Mouse (Mus musculus): ENCODE measurements around the gene Mark1. TPM values are rescaled to one million over a fixed set of nuclear protein-coding genes. Genes with fewer than 3 reads are reported as not detected.

Gene Mark1
- 1.9 and 2.1 TPM in 2 replicates for polyA plus RNA-seq (2015; fragmentation: Nextera tagmentation; extraction: Ambion mirVana)

DNA sequence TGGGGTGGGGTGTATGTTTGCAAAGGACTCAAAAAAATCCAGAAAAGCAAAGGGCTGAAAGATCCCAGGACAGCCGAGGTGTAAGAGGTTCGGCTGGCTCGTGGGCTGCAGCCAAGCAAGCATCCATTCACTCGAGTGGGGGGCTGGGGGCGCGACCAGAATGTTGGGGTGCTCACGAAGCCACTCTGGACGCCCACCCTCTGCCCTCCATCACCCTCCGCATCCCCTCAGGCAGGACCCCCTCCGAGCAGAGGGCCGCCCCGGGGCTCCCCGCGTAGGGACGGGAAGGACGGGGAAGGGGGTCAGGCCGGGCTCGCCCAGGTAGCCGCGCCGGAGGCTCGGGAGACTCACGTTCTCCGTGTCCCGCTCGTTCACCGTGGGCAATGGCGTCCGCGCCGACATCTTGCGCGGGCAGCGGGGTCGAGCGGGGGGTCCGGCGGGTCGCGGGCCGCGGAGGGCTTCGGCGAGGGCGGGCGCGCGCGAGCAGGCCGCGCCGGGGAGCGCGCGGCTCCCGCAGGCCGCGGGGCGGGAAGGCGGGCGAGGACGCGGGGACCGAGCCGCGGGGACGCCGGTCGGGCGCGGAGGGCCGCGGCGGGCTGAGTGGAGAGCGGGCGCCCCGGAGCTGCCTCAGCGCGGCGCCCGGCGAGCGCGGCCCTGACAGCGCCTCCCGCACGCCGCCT is at the start of gene Mark1:
Gene Mark1, minus strand, starts transcription at position 500 of the 680 bp plus-strand sequence.
- Histone ChIP-seq H3K27ac (peak within 1 kb of the TSS; percentile 31), H3K4me1 (replicated peaks) (peaks cover 24% of the 10 kb centered on the region), H3K4me2 (peak within 1 kb of the TSS; percentile 83), H3K36me3 (no peaks in the 10 kb centered on the region), H3K9ac (peak within 1 kb of the TSS; percentile 76), H3K9me3 (replicated peaks) (no peaks in the 10 kb centered on the region), H3K27me3 (peaks cover 9% of the 10 kb centered on the region; the same call in 1 of the 2 replicates), H3K4me3 (peak within 1 kb of the TSS; percentile 77)
- 1% methylated on average over 76 of the region's 88 CpGs for WGBS
- 0 out of 2 replicates have a peak, but pooled peaks have one; percentile 26 for ATAC-seq (replicated peaks; ENCODE audit: insufficient number of reproducible peaks, insufficient read depth, low FRiP score, low read depth)

DNA sequence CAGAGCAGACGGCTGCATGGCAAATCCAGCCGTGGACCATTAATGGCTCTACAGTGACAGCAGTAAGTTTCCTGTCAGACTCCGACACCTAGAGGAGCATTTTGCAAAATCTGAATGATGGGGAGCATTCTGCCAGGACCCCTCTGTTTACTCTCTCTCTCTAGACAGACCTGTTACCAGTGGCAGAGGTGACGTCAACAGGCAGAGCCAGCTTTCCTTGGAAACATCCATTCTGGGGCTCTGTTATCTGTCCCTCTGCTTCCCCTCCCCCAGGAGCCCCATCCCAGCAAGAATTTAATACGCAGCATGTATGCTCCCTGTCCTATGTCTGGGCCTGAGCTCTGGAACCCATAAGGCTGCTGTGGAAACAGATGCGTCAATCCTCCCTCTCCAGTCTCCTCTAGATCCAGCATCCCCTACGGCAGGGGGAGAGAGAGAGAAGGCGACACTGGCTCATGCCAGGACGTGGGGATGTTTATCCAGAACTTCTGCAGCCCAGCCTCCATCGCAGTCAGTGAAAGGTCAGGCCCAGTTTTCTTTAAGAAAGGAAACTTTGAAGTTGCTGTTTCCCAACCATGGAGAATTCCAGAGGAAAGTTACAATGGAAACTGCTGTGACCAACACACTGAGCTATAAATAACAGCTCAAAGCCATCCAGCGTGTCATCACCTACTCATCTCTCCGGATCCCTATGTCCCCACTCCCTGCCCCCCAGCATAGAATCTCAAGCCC is 48.3 kb upstream of the Mark1 start:
- no peaks in the 10 kb centered on the region for H3K9me3 ChIP-seq (replicated peaks)
- peak overlapping the region; percentile 67 for H3K27ac ChIP-seq
- no peaks in the 10 kb centered on the region for H3K36me3 ChIP-seq
- H3K4me1 ChIP-seq (replicated peaks) = peaks cover 13% of the 10 kb centered on the region
- WGBS = 21% methylated on average over 12 of the region's 12 CpGs
- ATAC-seq (replicated peaks; ENCODE audit: insufficient number of reproducible peaks, insufficient read depth, low FRiP score, low read depth) = peak; percentile 60; the same call in 1 of the 2 replicates
- H3K9ac ChIP-seq = no peak overlapping the region
- H3K27me3 ChIP-seq = no peaks in the 10 kb centered on the region
- no peak overlapping the region for H3K4me3 ChIP-seq
- peak overlapping the region; percentile 33 for H3K4me2 ChIP-seq

DNA sequence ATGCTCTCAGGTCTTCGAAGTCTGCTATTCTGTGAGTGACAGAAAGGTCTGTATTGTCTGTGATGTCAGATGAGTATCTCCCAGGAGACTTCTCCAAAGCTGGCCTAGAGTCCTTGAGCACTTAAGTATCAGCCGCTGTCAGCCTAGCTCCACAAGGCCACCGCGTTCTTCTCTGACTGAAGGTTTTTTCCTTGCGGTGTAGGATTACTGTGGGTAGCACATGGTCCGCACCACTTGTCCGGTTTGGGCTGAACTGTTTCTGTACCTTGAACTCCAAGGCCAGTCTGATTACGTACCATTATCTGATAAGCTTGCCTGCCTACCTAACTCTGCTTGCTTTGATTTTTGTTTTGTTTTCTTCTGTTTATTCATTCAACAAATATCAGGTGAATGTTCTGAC is 47.1 kb upstream of the Mark1 start:
- Histone ChIP-seq H3K36me3 (no peaks in the 10 kb centered on the region), H3K4me1 (replicated peaks) (peaks cover 13% of the 10 kb centered on the region), H3K4me3 (no peak overlapping the region), H3K27me3 (no peaks in the 10 kb centered on the region), H3K9me3 (replicated peaks) (no peaks in the 10 kb centered on the region), H3K9ac (no peak overlapping the region), H3K4me2 (no peak overlapping the region), H3K27ac (no peak overlapping the region)
- WGBS = 79% methylated on average over 8 of the region's 8 CpGs
- ATAC-seq (replicated peaks; ENCODE audit: insufficient number of reproducible peaks, insufficient read depth, low FRiP score, low read depth) = no peak

DNA sequence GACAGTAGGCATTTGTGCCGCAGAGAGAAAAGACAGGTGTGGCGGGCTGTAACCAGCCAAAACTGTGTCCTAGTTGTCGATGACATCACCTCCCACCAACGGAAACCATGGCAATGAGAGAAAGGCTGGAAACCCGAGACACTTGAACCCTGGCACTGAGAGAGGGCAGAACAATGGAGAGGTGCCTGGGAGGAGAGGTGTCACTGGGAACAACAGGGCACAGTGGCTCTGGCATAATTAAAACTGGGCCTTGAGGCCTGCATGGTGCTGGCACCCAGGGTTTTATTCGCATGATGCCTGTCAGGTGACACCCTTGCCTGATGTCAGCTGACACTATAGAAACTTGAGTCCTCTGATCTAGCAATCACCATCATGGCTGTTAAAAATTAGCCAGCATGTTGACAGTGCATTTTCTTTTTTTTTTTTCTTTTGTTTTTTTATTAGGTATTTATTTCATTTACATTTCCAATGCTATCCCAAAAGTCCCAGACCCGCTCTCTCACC is 38.9 kb upstream of the Mark1 start:
- no peak overlapping the region for H3K9ac ChIP-seq
- 65% methylated on average over 7 of the region's 7 CpGs for WGBS
- no peak overlapping the region for H3K4me2 ChIP-seq
- ATAC-seq (replicated peaks; ENCODE audit: insufficient number of reproducible peaks, insufficient read depth, low FRiP score, low read depth) = no peak
- H3K27me3 ChIP-seq = no peaks in the 10 kb centered on the region
- H3K36me3 ChIP-seq = no peaks in the 10 kb centered on the region
- no peak overlapping the region for H3K4me3 ChIP-seq
- no peaks in the 10 kb centered on the region for H3K9me3 ChIP-seq (replicated peaks)
- H3K4me1 ChIP-seq (replicated peaks) = no peaks in the 10 kb centered on the region
- no peak overlapping the region for H3K27ac ChIP-seq

DNA sequence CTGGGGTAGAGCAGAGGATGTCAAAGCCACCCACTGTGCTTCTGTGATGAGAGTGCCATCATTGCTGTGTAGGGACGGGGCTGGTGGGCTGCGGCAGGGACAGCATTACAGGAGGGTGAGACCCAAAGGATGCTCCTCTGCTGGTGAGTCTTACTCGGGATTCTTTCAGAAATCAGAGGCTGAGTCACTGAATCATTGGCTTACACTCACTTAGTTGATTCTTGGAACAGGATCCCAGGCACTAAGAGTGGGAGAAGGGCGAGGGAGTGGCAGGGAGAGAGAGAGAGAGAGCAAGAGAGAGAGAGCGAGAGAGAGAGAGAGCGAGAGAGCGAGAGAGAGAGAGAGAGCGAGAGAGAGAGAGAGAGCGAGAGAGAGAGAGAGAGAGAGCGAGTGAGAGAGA is 31.2 kb upstream of the Mark1 start:
- Histone ChIP-seq H3K27me3 (no peaks in the 10 kb centered on the region), H3K36me3 (no peaks in the 10 kb centered on the region), H3K4me3 (no peak overlapping the region), H3K9ac (no peak overlapping the region), H3K4me1 (replicated peaks) (no peaks in the 10 kb centered on the region), H3K27ac (no peak overlapping the region), H3K9me3 (replicated peaks) (no peaks in the 10 kb centered on the region), H3K4me2 (no peak overlapping the region)
- WGBS = 81% methylated on average over 10 of the region's 10 CpGs
- no peak for ATAC-seq (replicated peaks; ENCODE audit: insufficient number of reproducible peaks, insufficient read depth, low FRiP score, low read depth)

DNA sequence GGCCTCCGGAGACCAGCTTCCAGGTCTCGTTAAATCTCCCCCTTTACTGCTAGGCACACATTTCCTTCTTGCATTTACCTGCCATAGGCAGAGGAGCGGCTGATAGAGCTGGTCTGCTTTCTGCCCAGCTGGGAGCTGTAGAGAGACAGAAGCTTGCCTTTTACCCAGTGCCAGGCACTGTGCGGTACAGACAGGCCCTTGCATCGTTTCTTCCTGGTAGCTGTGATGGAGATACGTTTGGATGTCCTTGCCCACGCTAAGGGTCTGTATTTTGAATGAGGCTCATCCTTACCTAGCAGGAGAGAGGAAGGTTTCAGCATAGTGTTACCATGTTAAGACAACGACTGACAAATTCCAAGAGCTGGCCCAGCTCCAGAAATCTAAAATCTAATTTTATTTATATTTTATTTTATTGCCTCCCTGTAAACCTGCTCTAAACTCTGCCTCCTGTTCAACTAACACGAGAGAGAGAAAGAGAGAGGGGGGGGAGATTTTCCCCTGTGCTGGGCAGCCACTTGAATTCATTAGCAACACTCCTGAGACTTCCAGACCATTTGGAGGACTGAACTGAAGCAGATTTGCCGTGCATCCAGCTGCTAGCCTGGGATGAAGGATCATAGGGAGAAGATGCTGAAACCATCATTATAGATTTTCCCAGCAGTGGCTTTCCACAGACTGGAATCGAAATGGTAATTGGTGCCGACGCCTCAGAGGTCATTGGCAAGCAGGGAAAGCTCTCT is 21.2 kb upstream of the Mark1 start:
- no peak overlapping the region for H3K27ac ChIP-seq
- no peaks in the 10 kb centered on the region for H3K4me1 ChIP-seq (replicated peaks)
- no peak overlapping the region for H3K4me3 ChIP-seq
- WGBS = 67% methylated on average over 13 of the region's 13 CpGs
- H3K27me3 ChIP-seq = no peaks in the 10 kb centered on the region
- H3K36me3 ChIP-seq = no peaks in the 10 kb centered on the region
- no peak overlapping the region for H3K9ac ChIP-seq
- ATAC-seq (replicated peaks; ENCODE audit: insufficient number of reproducible peaks, insufficient read depth, low FRiP score, low read depth) = no peak
- no peak overlapping the region for H3K4me2 ChIP-seq
- H3K9me3 ChIP-seq (replicated peaks) = no peaks in the 10 kb centered on the region

DNA sequence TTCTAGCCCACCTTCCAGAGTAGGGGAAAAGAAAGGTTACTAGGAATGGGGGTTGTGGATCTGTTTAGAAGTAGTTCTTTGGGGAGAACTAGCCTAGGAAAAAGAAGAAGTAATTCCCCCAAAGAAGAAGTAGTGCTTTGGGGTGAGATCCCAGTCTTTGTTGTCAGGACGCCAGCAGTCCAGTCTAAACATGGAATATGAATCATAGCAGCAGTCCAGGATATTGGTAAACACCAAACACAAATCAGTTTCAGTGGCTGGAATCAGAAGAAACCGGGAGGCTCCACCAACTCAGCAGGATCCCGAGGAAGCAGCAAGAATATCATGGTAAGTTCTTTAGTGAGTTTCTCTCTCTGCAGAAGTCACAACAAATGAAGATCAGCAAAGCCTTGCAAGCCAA is 13.2 kb upstream of the Mark1 start:
- Histone ChIP-seq H3K27me3 (no peaks in the 10 kb centered on the region), H3K4me1 (replicated peaks) (no peaks in the 10 kb centered on the region), H3K36me3 (no peaks in the 10 kb centered on the region), H3K9ac (no peak overlapping the region), H3K27ac (no peak overlapping the region), H3K9me3 (replicated peaks) (no peaks in the 10 kb centered on the region), H3K4me3 (no peak overlapping the region), H3K4me2 (no peak overlapping the region)
- WGBS = 72% methylated on average over 3 of the region's 3 CpGs
- ATAC-seq (replicated peaks; ENCODE audit: insufficient number of reproducible peaks, insufficient read depth, low FRiP score, low read depth) = no peak

DNA sequence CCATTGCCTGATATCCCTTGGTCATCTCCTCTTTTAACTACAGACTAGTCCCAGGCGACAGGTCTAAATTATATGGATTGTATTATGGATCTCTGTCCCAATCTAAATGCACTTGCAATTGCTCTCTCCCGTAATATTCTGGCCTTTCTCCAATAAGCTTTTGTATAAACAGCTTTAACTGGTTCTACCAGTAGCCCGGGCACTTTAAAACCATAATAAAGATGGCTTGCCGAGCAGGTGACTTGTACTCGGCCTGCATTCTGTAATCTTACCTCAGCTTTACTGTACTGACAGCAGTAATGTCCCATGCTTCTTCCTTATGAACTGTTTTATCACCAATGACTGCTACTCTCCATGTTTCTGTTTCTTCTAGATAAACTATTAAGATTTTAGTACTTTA is 7.7 kb upstream of the Mark1 start:
- Histone ChIP-seq H3K36me3 (no peaks in the 10 kb centered on the region), H3K9ac (no peak overlapping the region), H3K4me3 (no peak overlapping the region), H3K9me3 (replicated peaks) (no peaks in the 10 kb centered on the region), H3K4me2 (no peak overlapping the region), H3K27ac (no peak overlapping the region), H3K4me1 (replicated peaks) (no peaks in the 10 kb centered on the region), H3K27me3 (no peaks in the 10 kb centered on the region)
- WGBS = 72% methylated on average over 5 of the region's 5 CpGs
- ATAC-seq (replicated peaks; ENCODE audit: insufficient number of reproducible peaks, insufficient read depth, low FRiP score, low read depth) = no peak

DNA sequence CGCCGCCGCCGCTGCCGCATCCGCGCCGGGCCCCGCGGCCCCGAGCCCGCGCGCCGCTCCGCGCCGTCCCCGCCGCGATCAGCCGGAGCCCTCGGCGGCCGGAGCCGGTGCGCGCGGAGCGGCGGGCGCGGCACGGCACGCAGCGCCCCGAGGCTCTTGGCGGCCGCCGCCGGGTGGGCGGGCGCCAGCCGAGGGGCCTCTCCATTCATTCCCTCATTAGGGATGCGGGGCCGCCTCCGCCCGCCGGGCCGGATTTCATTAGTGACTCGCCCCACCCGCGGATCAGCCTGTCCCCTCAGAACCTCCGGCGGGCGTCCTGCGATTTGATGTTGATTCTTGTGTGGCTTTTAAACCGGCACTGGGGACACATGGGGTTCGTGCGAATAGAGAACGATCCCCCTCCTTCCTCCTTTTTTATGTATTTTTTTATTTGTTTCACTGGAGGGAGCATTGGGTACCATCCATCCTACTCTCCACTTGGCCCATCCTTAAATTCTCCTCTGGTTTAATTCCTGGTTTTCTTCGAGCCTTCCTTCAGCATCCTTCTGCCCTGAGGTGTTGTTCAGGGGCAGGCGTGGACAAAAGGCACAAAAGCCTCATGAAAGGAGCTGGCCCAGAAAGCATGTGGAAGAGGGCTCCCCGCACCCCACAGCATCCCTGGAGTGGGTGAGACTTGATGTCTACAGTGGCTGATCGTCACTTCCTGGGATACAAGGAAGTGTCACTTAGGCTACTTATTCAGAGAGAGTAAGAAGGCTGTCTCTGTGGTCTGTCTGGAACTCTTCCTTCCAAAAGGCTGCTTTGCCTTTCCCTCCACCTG is 620 bp upstream of the Mark1 start:
- Histone ChIP-seq H3K4me3 (peak overlapping the region; percentile 77), H3K9ac (peak overlapping the region; percentile 76), H3K36me3 (no peaks in the 10 kb centered on the region), H3K9me3 (replicated peaks) (no peaks in the 10 kb centered on the region), H3K27ac (peak overlapping the region; percentile 31; the same call in 1 of the 2 replicates), H3K4me1 (replicated peaks) (peaks cover 24% of the 10 kb centered on the region), H3K27me3 (peaks cover 9% of the 10 kb centered on the region; the same call in 1 of the 2 replicates), H3K4me2 (peak overlapping the region; percentile 83)
- 2% methylated on average over 26 of the region's 65 CpGs for WGBS
- 0 out of 2 replicates have a peak, but pooled peaks have one; percentile 60 for ATAC-seq (replicated peaks; ENCODE audit: insufficient number of reproducible peaks, insufficient read depth, low FRiP score, low read depth)

DNA sequence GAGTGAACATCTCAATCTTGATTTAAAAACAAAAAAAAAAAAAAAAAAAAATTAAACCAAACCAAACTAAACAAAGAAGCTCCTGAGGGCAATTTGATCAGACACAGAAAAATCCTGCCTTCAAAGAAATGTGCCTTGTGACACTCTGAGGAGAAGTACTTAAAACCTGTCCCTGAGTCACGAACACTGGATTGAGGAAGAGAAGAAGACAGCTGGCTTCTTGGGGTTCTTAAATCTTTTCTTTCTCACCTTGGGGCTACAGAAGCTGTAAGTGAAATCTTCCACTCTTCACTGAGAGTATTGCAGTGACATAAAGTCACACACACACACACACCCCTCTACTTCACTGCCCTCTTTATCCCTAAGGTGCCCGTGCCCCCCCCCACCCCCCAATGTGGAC is 739 bp downstream of the Mark1 start:
- peaks cover 9% of the 10 kb centered on the region; the same call in 1 of the 2 replicates for H3K27me3 ChIP-seq
- 25% methylated on average over 2 of the region's 2 CpGs for WGBS
- H3K9me3 ChIP-seq (replicated peaks) = no peaks in the 10 kb centered on the region
- H3K4me3 ChIP-seq = peak overlapping the region; percentile 77
- peak overlapping the region; percentile 76 for H3K9ac ChIP-seq
- no peak for ATAC-seq (replicated peaks; ENCODE audit: insufficient number of reproducible peaks, insufficient read depth, low FRiP score, low read depth)
- peak overlapping the region; percentile 83 for H3K4me2 ChIP-seq
- no peaks in the 10 kb centered on the region for H3K36me3 ChIP-seq
- H3K27ac ChIP-seq = no peak overlapping the region
- peaks cover 24% of the 10 kb centered on the region for H3K4me1 ChIP-seq (replicated peaks)

Measured in heart, embryonic 15.5 days (tissue).